Mouse (Mus musculus) right cerebral cortex, adult 2 months (tissue): ENCODE measurements around the gene Nemf.
"Not testable (repeated sequence)": the region's sequence is repeated elsewhere in the genome, so short reads cannot be mapped to it uniquely, and the experiment has no call there.

ENCODE experiments used
- DNase-seq, 2 experiments: peaks; one replicate each; pipeline ENCODE4 v3.0.0; 2021 to 2022; ENCODE audit warnings: low spot score in 2 of 2

Gene Nemf

GRCm38 (mm10) chr12:69372731-69373331 is 15.9 kb upstream of the Nemf start:
- DNase-seq: peak; percentile 9 to 13

GRCm38 (mm10) chr12:69371854-69372671 is 15.1 kb upstream of the Nemf start, which contains the start of the genes Arf6 and Gm9887:
TSS of gene Arf6 (plus strand) at chr12:69372150.
TSS of gene Gm9887 (minus strand) at chr12:69372458.
- peak; percentile 96 to 97 for DNase-seq

- DNase-seq: no peak
Observed at GRCm38 (mm10) chr12:69371421-69371853, 14.5 kb upstream of the Nemf start.

GRCm38 (mm10) chr12:69370936-69371335 is 14.0 kb upstream of the Nemf start:
- no peak for DNase-seq

GRCm38 (mm10) chr12:69367557-69367956 is 10.6 kb upstream of the Nemf start:
- no peak for DNase-seq

- DNase-seq: no peak
Observed at GRCm38 (mm10) chr12:69366424-69366823, 9.5 kb upstream of the Nemf start.

- no peak for DNase-seq
Observed at GRCm38 (mm10) chr12:69365757-69366156, 8.8 kb upstream of the Nemf start.

GRCm38 (mm10) chr12:69363899-69364762 is 7.2 kb upstream of the Nemf start:
- peak; percentile 64 to 67 for DNase-seq

GRCm38 (mm10) chr12:69363110-69363509 is 6.1 kb upstream of the Nemf start:
- DNase-seq: not testable (repeated sequence)

GRCm38 (mm10) chr12:69362388-69362787 is 5.4 kb upstream of the Nemf start:
- DNase-seq: no peak

GRCm38 (mm10) chr12:69361919-69362318 is 5.0 kb upstream of the Nemf start:
- no peak for DNase-seq

- peak; percentile 99 for DNase-seq
Observed at GRCm38 (mm10) chr12:69360997-69361899, 4.3 kb upstream of the Nemf start.

- peak; percentile 49 to 77 for DNase-seq
Observed at GRCm38 (mm10) chr12:69360655-69360996, 3.7 kb upstream of the Nemf start.

- DNase-seq: no peak
Observed at GRCm38 (mm10) chr12:69357300-69357646, 308 bp upstream of the Nemf start.

GRCm38 (mm10) chr12:69351685-69352084 is 5.3 kb downstream of the Nemf start:
- no peak for DNase-seq

- DNase-seq: no peak
Observed at GRCm38 (mm10) chr12:69349928-69350327, 7.0 kb downstream of the Nemf start.

GRCm38 (mm10) chr12:69333547-69333946 is 23.4 kb downstream of the Nemf start:
- DNase-seq: peak in 1 of 2 experiments; percentile 35

- no peak for DNase-seq
Observed at GRCm38 (mm10) chr12:69332147-69332546, 24.8 kb downstream of the Nemf start.

- no peak for DNase-seq
Observed at GRCm38 (mm10) chr12:69331187-69331586, 25.8 kb downstream of the Nemf start.

GRCm38 (mm10) chr12:69318431-69318830 is 38.5 kb downstream of the Nemf start:
- no peak for DNase-seq

GRCm38 (mm10) chr12:69309659-69310058 is 47.3 kb downstream of the Nemf start:
- no peak for DNase-seq
